Mouse (Mus musculus) urinary bladder, postnatal 14 days (tissue): ENCODE data around the gene Gm48552.
A peak's percentile ranks its signal among the peaks of the same experiment; 100 is the strongest.

ENCODE experiments used
- DNase-seq: peaks from one replicate; pipeline ENCODE4 v3.0.0; 2021; ENCODE audit warnings: low spot score

Gene Gm48552

DNA sequence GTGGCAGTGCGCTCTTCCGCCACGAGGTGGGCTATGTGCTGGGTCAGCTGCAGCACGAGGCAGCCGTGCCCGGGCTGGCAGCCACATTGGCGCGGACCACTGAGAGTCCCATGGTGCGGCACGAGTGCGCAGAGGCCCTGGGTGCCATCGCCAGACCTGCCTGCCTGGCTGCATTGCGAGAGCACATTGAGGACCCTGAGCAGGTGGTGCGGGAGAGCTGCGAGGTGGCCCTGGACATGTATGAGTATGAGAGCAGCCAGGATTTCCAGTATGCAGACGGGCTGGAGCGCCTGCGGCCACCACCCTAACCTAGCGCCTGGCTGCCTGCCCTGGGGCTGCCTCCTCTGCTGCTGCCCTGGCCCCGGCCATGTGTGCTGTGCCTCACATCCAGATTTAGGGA is 1.1 kb upstream of the Gm48552 start:
- no peak for DNase-seq

DNA sequence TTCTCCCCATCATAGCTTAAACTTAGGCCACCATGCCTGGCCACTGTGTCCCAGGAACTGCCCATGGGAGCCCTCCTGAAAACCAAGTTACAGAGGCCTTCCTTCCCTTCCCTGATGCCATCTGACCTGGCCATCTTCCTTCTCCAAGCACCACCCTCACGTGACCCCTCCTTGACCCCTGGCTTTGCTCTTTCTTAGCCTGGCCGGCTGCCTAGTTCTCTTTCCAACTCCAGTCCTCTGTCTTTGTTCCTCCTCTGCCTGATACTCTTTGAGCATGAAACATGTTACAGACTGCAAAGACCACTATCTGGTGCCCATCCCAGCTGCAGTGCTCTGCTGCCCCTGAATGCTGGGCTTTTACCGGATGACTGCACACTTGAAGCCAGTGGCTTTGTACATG is 568 bp downstream of the Gm48552 start:
- peak; percentile 49 for DNase-seq

DNA sequence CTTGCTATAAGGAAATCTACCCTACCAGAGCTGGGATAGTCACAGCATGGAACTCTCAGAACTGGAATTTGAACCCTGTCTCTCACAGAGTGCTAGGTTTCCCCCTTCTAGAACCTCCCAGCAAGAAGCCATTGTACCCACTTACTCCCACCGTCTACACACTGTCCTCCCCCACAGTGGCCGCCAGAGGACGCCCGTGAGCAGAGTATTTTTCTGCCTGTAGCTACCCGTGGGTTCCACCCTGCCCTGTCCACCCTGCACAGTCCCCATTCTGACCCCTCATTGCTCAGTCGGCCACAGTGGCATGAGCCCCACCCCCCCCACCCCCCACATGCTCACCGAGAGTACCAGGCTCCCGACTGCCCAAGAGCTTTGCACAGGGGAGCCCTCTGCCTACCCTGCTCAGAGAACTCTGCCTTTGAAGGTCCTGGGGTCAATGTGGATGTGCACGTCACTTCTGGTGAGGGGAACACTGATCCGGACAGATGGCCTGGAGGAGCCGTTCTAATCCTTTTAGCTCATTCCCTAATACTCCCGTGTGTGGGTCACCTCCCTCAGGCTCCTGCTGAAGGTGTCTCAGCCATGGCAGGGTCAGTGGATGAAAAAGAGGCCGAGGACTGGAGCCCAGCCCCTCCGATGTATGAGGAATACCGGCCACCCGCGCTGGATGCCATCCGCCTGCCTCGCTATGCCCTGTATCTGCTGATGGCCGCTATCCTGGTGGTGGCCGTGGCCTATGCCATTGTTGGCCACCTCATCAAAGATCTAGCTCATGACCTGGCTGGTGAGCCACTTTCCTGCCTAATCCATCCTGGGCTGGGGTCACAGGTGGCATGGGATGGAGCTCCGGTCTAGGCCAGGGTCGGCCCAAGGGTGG is 1.2 kb downstream of the Gm48552 start:
- DNase-seq = peak; percentile 76

- DNase-seq = no peak
Measured at GRCm38 (mm10) chr10:81390678-81390965, 1.8 kb downstream of the Gm48552 start.

- no peak for DNase-seq
Measured at GRCm38 (mm10) chr10:81392270-81392669, 3.5 kb downstream of the Gm48552 start.

- DNase-seq = no peak
Measured at GRCm38 (mm10) chr10:81392781-81393185, 4.0 kb downstream of the Gm48552 start, which contains the start of gene Smim24. Smim24 (plus strand) TSS chr10:81393051.

- DNase-seq = no peak
Measured at GRCm38 (mm10) chr10:81393456-81394063, 4.8 kb downstream of the Gm48552 start.

DNA sequence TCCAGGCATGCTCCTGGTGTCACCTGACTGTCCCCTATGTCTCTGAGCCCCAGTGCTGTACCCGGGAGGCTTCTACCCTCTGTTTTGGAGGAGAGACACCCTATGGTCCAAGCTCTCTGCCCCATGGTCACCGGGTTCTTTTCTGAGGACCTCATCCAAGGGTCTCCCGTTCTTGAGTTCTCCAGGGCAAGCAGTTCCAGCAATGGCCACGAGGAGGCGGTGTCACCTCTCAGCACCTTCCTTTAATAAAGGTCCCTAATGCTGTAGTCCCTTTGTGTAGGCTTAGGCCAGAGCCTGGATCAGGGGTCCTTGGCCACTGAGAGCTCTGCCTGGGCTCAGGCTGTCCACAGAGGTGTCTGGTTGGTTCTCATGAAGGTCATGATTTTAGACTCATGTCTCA is 6.3 kb downstream of the Gm48552 start:
- DNase-seq = peak; percentile 65

DNA sequence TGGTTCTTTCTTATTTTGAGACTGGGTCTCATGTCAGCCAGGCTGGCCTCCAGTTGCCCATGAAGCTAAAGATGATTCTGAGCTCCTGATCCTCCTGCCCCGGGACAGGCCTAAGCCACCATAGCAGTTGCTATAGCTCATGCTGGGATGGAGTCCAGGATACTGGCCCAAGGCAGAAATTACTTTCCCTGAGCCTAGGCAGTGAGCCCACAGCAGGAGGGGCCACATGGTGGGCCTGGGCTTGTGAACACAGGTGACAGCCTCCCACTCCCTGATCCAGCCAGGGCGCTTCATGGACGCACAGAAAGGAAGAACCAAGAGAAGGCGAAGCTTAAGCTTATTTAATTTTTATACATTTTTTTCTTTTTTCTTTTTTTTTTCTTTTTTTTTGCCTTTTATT is 7.1 kb downstream of the Gm48552 start:
- no peak for DNase-seq

GRCm38 (mm10) chr10:81396749-81397148 is 7.9 kb downstream of the Gm48552 start:
- no peak for DNase-seq

GRCm38 (mm10) chr10:81399296-81399695 is 10.5 kb downstream of the Gm48552 start:
- DNase-seq = no peak

DNA sequence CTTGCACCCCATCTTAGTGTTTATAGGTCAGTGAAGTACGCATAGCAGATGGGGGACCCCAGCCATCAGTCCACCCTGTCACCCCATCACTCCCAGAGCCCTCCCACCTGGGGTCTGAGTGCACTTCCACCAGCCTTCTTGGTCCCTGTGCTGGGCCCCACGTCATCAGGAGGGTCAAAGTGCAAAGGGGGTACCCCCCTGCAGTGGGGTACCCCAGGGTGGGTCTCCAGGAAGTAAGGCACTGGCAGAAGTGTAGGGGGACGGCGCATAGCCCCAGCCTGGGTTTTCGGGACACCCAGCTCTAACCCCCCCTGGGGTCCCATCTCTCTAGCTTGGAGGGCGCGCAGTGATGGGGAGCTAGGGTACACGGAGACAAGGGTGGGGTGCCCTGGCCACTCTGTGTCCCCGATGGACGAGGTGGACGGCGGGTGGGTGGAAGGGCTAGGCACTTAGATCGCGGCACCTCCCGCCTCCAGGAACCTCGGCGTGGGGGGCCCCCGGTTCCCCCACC is 11.0 kb downstream of the Gm48552 start:
- DNase-seq = no peak

GRCm38 (mm10) chr10:81400371-81401204 is 11.8 kb downstream of the Gm48552 start:
- no peak for DNase-seq

DNA sequence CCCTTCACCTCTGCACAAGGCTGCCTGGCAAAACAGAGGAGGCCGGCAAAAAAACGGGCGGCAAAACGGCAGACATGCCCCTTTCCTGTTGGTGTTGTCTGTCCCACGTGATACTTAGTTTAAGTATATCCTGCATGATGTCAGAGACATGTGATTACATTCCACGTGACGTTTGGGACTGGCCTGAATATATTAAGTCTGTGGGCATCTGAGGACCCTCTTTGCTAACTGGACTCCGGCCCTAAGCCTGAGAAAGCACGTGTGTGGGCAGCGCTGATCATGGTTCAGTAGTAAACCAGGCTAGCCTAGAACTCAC is 12.4 kb downstream of the Gm48552 start:
- DNase-seq = no peak

GRCm38 (mm10) chr10:81401521-81402226 is 12.9 kb downstream of the Gm48552 start:
- peak; percentile 77 for DNase-seq

- no peak for DNase-seq
Measured at GRCm38 (mm10) chr10:81402227-81402765, 13.5 kb downstream of the Gm48552 start.

- no peak for DNase-seq
Measured at GRCm38 (mm10) chr10:81403511-81403910, 14.7 kb downstream of the Gm48552 start.

GRCm38 (mm10) chr10:81404082-81404481 is 15.3 kb downstream of the Gm48552 start:
- DNase-seq = no peak

DNA sequence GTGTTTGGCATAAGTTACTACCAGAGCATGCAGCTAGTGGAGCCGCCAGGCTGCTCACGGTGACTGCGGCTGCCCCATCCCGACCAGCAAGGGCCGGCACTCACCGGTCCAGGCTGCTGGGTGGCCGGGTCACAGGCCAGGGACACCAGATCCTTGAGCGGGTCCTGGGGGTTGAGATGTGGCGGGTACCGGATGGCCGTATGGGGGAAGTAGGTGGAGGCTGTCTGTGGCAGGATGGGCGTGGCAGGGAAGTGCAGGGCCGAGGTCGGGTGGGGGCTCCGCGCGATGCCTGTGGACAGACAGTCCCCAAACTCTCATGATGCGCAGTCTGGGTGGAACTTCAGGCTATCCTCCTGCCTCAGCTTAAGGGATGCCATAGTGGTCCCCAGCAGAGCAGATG is 15.9 kb downstream of the Gm48552 start:
- DNase-seq = no peak

GRCm38 (mm10) chr10:81405588-81406201 is 16.9 kb downstream of the Gm48552 start:
- peak; percentile 59 for DNase-seq
